Mouse (Mus musculus) v-Abl transformed pro-B cells (cell line): Measurements from ENCODE around the gene Mapkapk3.

ENCODE experiments used
- in situ Hi-C, 2 experiments: fragments of 400-800 bp; cut with MboI; formaldehyde crosslinking; loops; one replicate each; pipeline ENCODE4 v1.15.1; 2025; ENCODE audit not compliant: unreplicated experiment in 2 of 2

Gene Mapkapk3

DNA sequence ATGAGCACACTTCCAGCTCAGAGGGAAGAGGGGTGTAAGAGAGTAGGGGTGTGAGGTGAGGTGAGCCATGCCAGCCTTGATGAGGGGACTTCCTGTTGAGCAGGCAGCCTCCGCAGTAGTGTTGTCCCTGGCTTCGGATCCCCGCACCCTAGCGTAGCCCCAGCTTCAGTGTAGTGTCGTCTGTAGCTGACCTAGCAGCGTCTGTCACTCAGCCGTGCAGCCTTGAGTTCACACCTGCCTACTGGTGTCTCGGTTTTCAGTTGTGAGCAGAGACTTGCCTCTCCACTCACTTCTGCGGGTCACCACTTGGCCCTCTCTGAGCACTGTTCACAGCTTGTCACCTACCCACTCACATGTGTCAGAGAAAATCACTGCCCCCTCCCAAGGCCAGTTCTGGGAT is 19.5 kb upstream of the Mapkapk3 start:
- in situ Hi-C loops, result loop anchor here in 1 of 2 experiments (25.0 kb wide), 1 partner anchor 1097 kb away; the partner anchor contains the start of genes Tlr9 and Twf2

DNA sequence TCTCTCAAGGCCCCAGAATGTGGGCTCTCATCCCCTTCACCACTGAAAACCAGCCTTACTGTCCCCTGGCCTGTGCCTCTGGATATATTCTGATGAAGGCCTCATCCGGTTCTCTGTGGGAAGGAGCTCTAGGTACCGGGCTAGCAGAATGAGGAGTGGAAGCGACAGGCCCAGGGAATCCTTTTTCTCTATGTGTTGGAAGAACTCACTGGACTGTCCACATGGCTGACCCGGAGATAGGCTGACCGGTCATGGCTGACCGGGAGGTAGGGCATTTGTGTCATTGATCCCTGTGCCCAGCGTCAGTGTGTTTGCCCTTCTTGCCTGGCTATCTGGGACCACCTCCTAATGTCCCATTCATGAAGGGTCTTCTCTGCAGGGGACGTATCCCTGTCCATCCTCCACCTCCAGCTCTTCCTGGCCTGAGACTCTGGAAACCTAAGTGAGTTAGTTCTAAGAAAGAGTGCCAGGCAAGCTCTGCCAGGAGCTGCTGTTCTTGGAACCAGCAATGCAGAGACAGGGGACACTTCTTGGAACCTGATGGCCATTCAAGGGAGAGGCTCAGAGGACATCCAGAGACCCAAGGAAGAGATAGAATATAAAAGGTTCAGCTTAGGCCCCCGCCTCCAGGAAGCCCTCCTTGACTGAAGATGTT is 18.8 kb upstream of the Mapkapk3 start:
- in situ Hi-C loops, result loop anchor here in 1 of 2 experiments (25.0 kb wide), 1 partner anchor 1096 kb away; the partner anchor contains the start of genes Tlr9 and Twf2

DNA sequence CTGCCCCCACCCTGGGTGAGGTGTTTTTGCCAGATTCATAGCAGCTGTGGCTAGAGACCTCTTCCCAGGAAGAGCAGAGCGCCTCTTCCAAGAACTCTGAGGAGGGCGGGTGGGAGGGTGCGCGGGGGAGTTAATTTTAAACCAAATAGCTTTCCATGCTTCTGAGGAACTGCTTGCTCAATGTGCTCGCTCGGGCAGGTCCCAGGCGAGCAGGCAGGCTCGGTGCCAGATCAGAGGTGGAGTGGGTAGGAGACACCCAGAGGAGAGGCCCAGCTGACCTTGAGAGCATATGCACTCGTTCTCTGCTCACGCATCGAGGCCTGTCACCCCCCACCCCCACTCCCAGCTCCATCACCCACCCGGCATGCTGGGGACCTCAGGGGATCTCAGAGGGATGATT is 18.2 kb upstream of the Mapkapk3 start:
- in situ Hi-C loops, result loop anchor here in 1 of 2 experiments (25.0 kb wide), 1 partner anchor 1096 kb away; the partner anchor contains the start of genes Tlr9 and Twf2

DNA sequence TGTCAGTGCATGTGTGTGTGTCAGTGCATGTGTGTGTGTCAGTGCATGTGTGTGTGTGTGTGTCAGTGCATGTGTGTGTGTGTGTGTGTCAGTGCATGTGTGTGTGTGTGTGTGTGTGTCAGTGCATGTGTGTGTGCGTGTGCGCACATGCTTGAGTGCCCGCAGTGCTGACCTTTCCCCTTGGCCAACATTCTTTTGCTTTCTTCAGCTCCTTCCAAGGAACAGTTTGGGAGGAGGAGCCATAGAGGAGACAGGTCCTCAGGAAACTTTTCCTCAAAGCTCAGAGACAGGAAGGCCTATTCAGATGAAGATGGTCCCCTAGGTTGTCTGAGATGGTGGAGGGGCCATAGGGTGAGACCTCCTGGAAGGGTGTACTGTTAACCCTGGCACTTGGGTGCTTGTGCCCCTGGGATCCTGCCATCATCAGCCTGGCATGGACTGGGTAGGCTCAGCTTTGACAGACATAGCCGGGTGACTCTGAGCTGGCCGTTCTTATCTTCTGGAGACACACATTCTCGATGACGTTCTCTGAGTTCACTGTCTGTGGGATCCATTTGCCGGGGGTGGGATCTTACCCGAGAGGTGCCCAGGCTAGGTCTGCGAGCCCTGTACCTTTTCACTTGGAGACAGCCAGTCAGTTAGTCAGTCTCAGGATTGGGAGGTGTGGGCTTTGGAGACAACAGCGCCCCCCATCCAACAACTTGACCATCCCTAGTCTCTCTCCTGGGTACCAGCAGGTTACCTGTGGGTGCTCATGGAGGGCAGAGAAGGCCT is 17.6 kb upstream of the Mapkapk3 start:
- in situ Hi-C loops, result loop anchor here in 1 of 2 experiments (25.0 kb wide), 1 partner anchor 1095 kb away; the partner anchor contains the start of genes Tlr9 and Twf2

DNA sequence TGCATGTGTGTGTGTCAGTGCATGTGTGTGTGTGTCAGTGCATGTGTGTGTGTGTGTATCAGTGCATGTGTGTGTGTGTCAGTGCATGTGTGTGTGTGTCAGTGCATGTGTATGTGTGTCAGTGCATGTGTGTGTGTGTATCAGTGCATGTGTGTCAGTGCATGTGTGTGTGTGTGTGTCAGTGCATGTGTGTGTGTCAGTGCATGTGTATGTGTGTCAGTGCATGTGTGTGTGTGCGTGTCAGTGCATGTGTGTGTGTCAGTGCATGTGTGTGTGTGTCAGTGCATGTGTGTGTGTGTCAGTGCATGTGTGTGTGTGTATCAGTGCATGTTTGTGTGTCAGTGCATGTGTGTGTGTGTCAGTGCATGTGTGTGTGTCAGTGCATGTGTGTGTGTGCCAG is 17.0 kb upstream of the Mapkapk3 start:
- in situ Hi-C loops, result loop anchor here in 1 of 2 experiments (25.0 kb wide), 1 partner anchor 1094 kb away; the partner anchor contains the start of genes Tlr9 and Twf2

DNA sequence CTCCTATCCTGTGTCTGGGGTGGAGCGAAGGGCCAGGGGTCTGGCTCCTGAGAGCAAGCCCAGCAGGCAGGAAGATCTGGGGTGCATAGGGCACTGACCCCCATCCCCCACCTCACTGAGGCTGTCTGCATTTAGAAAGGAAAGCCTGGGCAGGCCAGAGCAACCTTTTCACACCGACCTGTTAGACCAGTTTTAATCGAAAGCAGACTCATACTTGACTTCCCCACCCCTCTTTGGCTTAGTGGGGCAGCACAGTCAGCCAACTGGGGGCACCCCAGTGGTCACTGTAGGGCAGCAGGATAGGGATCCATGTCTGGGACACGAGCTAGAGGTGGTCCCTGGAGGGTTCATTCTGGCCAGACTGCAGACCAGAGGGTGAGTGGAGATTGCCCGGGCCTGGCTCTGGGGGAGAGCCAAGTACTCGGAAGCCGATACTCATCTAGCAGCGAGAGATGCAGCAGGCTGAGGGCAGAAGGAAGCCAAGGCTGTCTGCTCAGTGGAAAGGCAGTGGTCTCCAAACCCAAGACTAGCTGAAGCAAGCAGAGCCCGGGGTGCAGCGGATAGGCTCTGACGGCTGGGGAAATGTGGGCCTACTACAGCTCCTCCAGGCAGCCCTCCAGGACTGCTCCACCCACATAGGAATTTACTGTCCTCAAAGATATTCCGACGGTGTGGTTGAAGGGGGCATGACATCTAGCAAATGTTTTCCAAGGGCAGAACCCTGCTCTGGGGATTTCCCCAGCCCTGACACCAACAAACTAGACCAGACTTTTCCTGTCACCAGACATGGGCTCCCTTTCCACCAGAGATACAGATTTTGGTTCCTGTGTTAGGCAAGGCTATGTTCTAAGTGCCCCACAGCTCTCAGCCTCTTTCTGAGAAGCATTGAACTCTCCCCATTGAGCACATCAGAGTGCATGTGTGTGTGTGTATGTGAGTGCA is 16.2 kb upstream of the Mapkapk3 start:
- in situ Hi-C loops, result loop anchor here in 1 of 2 experiments (25.0 kb wide), 1 partner anchor 1094 kb away; the partner anchor contains the start of genes Tlr9 and Twf2

- in situ Hi-C loops, result loop anchor here in 1 of 2 experiments (25.0 kb wide), 1 partner anchor 1093 kb away; the partner anchor contains the start of genes Tlr9 and Twf2
Measured at GRCm38 (mm10) chr9:107305012-107305411, 15.3 kb upstream of the Mapkapk3 start.

DNA sequence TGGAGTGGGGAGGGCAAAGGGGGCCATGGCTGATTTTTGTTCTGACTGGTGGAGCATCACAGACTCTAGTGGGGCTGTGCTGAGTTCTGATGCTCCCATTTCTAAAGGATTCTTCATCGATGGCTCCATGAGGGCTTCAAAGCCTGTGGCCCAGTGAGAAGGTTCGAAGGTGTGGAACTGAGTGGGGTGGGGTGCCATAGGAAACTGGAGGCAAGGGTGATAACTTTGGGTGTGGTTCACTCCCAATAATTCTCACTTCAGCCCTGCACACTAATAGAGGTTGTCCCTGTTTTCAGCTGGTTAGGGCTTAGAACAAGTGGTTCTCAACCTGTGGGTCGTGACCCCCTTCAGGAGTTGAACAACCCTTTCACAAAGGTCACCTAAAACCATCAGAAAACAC is 14.7 kb upstream of the Mapkapk3 start:
- in situ Hi-C loops, result loop anchor here in 1 of 2 experiments (25.0 kb wide), 1 partner anchor 1092 kb away; the partner anchor contains the start of genes Tlr9 and Twf2

DNA sequence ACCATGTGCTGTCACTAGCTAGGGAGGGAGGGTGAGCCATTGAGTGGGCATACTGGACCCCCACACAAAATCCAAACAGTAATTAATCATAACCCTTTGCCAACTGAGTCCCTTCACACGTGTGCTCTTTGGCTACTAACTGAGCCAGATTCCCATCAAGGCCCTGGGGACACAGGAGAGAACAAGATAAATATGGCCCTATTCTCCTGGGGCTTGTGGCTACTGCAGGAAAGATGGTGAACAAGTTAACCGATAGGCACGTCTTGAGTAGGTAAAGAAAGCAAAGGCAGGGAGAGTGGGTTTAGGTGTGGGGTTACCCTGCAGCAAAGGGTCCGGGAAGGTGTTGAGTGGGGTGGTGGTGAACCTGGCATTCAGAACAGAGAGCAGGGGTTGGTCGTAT is 14.2 kb upstream of the Mapkapk3 start:
- in situ Hi-C loops, result loop anchor here in 1 of 2 experiments (25.0 kb wide), 1 partner anchor 1092 kb away; the partner anchor contains the start of genes Tlr9 and Twf2

DNA sequence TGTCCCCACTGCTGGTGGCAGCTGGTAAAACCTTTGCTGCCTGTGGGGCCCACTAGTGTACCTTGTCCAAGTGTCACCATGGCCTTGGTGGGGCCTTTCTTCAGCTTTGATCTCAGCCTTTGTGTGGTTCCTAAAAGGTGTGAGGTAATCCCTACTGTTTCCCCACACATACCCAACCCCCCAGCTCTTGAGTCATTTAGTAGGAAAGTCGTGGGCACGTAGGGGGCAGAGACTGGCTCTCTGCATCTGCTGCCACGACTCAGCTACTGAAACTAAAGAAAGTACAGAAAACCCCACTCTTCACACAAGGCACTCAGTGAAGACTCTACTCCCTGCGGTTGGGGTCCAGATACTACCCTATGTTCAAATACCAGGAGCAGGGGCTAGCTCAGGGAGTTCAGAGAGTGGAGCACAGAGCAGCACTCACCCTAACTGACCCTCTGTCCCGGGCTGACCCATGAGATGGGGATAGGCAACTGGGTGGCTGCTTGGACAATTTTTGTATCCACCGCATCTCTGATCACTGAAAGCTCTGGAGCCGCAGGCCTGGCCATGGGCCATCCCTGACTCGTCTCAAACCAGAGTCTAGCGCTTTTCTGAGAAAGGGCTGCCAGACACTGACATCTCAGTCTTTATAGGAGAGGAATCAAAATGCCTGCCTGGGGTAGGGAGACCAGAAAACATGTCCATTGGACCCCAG is 13.6 kb upstream of the Mapkapk3 start:
- in situ Hi-C loops, result loop anchor here in 1 of 2 experiments (25.0 kb wide), 1 partner anchor 1091 kb away; the partner anchor contains the start of genes Tlr9 and Twf2

DNA sequence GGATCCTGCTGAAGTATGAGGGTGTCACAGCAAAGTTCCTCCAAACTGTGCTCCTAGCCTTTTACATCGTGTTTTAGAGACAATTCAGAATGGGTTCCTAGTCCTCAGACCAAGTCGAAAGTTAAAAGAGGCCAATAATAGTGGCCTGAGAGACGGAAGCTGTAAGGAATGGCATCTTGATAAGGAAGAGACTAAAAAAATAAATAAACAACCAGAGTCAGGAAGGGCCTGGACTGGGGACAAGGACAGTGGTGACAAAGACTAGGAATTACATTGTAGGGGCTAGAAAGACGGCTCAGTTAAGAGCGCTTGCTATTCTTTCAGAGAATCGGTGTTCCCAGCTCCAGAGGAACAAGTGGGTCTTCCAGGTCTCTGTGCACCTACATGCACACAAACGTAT is 12.9 kb upstream of the Mapkapk3 start:
- in situ Hi-C loops, result loop anchor here in 1 of 2 experiments (25.0 kb wide), 1 partner anchor 1090 kb away; the partner anchor contains the start of genes Tlr9 and Twf2

- in situ Hi-C loops, result loop anchor here in 1 of 2 experiments (25.0 kb wide), 1 partner anchor 1089 kb away; the partner anchor contains the start of genes Tlr9 and Twf2
Measured at GRCm38 (mm10) chr9:107301554-107302331, 12.1 kb upstream of the Mapkapk3 start.

- in situ Hi-C loops, result loop anchor here in 1 of 2 experiments (25.0 kb wide), 1 partner anchor 1088 kb away; the partner anchor contains the start of genes Tlr9 and Twf2
Measured at GRCm38 (mm10) chr9:107300224-107300973, 10.7 kb upstream of the Mapkapk3 start.

DNA sequence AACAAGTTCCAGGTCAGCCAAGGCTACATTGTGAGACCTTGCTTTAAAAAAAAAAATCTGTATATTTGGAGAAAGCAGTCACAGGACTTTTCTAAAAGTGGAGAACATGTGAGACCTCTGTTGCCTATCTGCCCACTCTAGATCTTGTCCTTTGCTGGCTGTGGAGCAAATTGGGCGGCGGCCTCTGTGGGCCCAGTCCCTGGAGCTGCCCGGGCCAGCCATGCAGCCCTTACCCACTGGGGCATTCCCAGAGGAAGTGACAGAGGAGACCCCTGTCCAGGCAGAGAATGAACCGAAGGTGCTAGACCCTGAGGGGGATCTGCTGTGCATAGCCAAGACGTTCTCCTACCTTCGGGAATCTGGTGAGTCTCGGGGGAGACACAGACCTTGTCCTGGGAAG is 10.1 kb upstream of the Mapkapk3 start:
- in situ Hi-C loops, result loop anchor here (5.0 to 25.0 kb wide), 6 partner anchors 33 to 1137 kb away; partner anchors contain the start of genes Glyctk (in 1 of the 2), Hemk1 (in 1 of the 2), Tlr9 (in 1 of the 2) and Tmem115 (in 1 of the 2)

DNA sequence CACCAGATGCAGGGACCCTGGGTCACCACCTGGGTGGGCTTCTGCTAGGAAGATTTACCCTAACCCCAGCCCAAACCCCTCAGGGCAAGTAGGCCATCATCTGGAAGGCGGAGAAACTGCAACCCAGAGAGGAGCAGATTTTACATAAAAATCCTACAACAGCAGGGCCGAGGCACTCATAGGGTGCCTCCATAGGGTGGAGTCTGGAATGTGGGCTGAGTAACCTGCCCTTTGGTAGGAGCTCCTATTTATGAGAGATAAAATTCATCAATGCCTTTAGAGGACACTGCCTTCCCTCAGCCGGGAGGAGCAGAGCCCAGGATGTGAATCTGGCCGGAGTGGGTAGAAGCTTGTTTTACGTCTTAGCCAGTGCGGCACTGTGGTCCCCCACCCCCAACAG is 9.2 kb upstream of the Mapkapk3 start:
- in situ Hi-C loops, result loop anchor here (5.0 to 25.0 kb wide), 5 partner anchors 33 to 1137 kb away; partner anchors contain the start of genes Glyctk (in 1 of the 2), Hemk1 (in 1 of the 2), Tmem115 (in 1 of the 2) and Wdr82 (in 1 of the 2)

DNA sequence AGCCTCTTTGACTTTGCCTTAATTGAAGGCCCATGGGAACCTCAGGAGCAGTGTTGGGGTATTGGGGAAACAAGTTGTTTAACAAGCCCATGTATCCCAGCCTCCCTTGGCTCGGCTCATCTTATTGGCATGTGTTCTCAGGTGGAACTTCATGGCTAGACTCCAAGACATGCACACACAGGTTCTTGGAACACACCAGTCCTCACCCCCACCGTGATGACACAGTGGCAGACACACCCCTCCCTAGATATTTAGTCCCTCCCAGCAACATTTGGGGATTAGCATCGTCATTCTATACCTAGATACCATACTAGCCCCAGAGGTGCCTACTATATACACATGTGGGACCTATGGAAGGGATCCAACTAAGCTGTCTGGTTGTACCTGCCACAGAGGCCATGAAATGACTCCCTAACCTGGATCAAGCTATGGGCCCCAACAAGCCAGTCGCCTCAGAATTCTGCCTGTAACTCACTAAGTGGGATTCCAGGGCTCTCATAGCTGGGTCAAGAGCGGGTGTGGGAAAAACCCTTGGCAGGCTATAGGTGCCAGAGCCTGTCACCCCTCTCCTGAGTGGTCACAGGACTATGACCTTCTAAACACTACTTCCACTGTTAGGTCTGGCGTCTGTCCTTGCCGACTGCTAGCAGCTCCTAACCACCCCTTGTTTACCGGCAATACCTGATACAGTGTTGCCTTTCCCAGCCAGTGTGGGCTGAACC is 8.5 kb upstream of the Mapkapk3 start:
- in situ Hi-C loops, result loop anchor here (5.0 to 25.0 kb wide), 5 partner anchors 34 to 1136 kb away; partner anchors contain the start of genes Glyctk (in 1 of the 2), Hemk1 (in 1 of the 2), Tmem115 (in 1 of the 2) and Wdr82 (in 1 of the 2)
